Mouse (Mus musculus) ES-Bruce4 (cell line): ENCODE results near the gene Heatr4. TPM values are rescaled to one million over a fixed set of nuclear protein-coding genes. Genes with fewer than 3 reads are reported as not detected.

Experiments used
- H3K27ac ChIP-seq: 2 replicates; pipeline ENCODE4 v1.5.1; 2012; ENCODE audit warnings: low read length, inconsistent platforms; ENCODE audit not compliant: insufficient read depth
- H3K27me3 ChIP-seq: 2 replicates; pipeline ENCODE4 v1.6.1; 2012; ENCODE audit warnings: mild to moderate bottlenecking, low read length, inconsistent platforms; ENCODE audit not compliant: control insufficient read depth, poor library complexity, insufficient read depth, severe bottlenecking
- H3K36me3 ChIP-seq: 2 replicates; pipeline ENCODE4 v1.6.1; 2012; ENCODE audit warnings: inconsistent platforms, mild to moderate bottlenecking, low read length, moderate library complexity; ENCODE audit not compliant: control insufficient read depth, poor library complexity, insufficient read depth, severe bottlenecking
- H3K4me1 ChIP-seq: one replicate; pipeline ENCODE4 v1.8.1; 2011; ENCODE audit warnings: low read length; ENCODE audit not compliant: control insufficient read depth, insufficient read depth
- H3K4me3 ChIP-seq: 2 replicates; pipeline ENCODE4 v1.5.1; 2011; ENCODE audit warnings: low read depth, mild to moderate bottlenecking, low read length
- H3K9ac ChIP-seq: 2 replicates; pipeline ENCODE4 v1.6.1; 2012; ENCODE audit warnings: low read depth, mild to moderate bottlenecking, inconsistent platforms; ENCODE audit not compliant: poor library complexity, severe bottlenecking
- H3K9me3 ChIP-seq: replicated peaks from 2 replicates; pipeline ENCODE4 v1.6.1; 2012; ENCODE audit warnings: mild to moderate bottlenecking, low read length, inconsistent platforms; ENCODE audit not compliant: control insufficient read depth, poor library complexity, insufficient read depth, severe bottlenecking
- CTCF ChIP-seq: IDR thresholded peaks from one replicate; pipeline ENCODE4 v1.8.1; 2011; ENCODE audit warnings: low read depth, low read length
- EP300 ChIP-seq: IDR thresholded peaks from 2 replicates; pipeline ENCODE4 v1.6.1; 2011; ENCODE audit warnings: low read depth, low read length; ENCODE audit not compliant: insufficient read depth
- POLR2A ChIP-seq: IDR thresholded peaks from one replicate; pipeline ENCODE4 v1.8.1; 2011; ENCODE audit warnings: low read length; ENCODE audit not compliant: insufficient read depth
- polyA plus RNA-seq: library from polyadenylated mRNA; stranded (reverse); fragments of >200 nt; gene quantifications from 2 replicates; pipeline ENCODE4 v1.2.4, GENCODE M21; 2011; ENCODE audit warnings: low read depth; ENCODE audit not compliant: missing spikeins, insufficient read depth, insufficient read length

The Heatr4 gene
- polyA plus RNA-seq, 1 experiment, result not detected

- Histone ChIP-seq H3K36me3 (peaks cover 1% of the 10 kb centered on the region; the same call in 1 of the 2 replicates), H3K4me1 (no peaks in the 10 kb centered on the region), H3K9me3 (no peaks in the 10 kb centered on the region), H3K27me3 (no peaks in the 10 kb centered on the region), H3K27ac (no peak overlapping the region), H3K4me3 (no peak overlapping the region), H3K9ac (no peak overlapping the region)
- TF ChIP-seq CTCF (no peak), EP300 (no peak), POLR2A (no peak)
These were observed 26.4 kb downstream of the Heatr4 start for GRCm38 (mm10) chr12:83958278-83958677.

- no peaks in the 10 kb centered on the region for H3K27me3 ChIP-seq
- peaks cover 9% of the 10 kb centered on the region for H3K36me3 ChIP-seq
- peak overlapping the region; percentile 75 for H3K9ac ChIP-seq
- H3K4me3 ChIP-seq, result peak overlapping the region; percentile 66
- no peak overlapping the region for H3K27ac ChIP-seq
- no peaks in the 10 kb centered on the region for H3K9me3 ChIP-seq
- H3K4me1 ChIP-seq, result peaks cover 4% of the 10 kb centered on the region
- TF ChIP-seq EP300 (no peak), POLR2A (no peak), CTCF (no peak)
These were observed 32.7 kb downstream of the Heatr4 start for GRCm38 (mm10) chr12:83951711-83952575.

- Histone ChIP-seq H3K27ac (no peak overlapping the region), H3K4me3 (peak overlapping the region; percentile 66), H3K9ac (peak overlapping the region; percentile 75), H3K36me3 (peaks cover 9% of the 10 kb centered on the region), H3K9me3 (no peaks in the 10 kb centered on the region), H3K4me1 (peaks cover 4% of the 10 kb centered on the region), H3K27me3 (no peaks in the 10 kb centered on the region)
- TF ChIP-seq POLR2A (no peak), CTCF (no peak), EP300 (no peak)
These were observed 33.6 kb downstream of the Heatr4 start for GRCm38 (mm10) chr12:83950840-83951701.

GRCm38 (mm10) chr12:83950493-83950839 is 34.2 kb downstream of the Heatr4 start, which contains the start of gene Riox1:
TSS of gene Riox1 (plus strand) at chr12:83950608.
- H3K36me3 ChIP-seq, result peaks cover 9% of the 10 kb centered on the region
- peak within 1 kb of the TSS; percentile 66 for H3K4me3 ChIP-seq
- TF ChIP-seq POLR2A (peak; percentile 44), CTCF (no peak), EP300 (0 out of 2 replicates have a peak, but pooled peaks have one; percentile 28)
- H3K9ac ChIP-seq, result peak within 1 kb of the TSS; percentile 75
- no peak within 1 kb of the TSS for H3K27ac ChIP-seq
- no peaks in the 10 kb centered on the region for H3K27me3 ChIP-seq
- H3K4me1 ChIP-seq, result peaks cover 4% of the 10 kb centered on the region
- H3K9me3 ChIP-seq, result no peaks in the 10 kb centered on the region

GRCm38 (mm10) chr12:83949776-83950492 is 34.7 kb downstream of the Heatr4 start:
- H3K27ac ChIP-seq, result no peak overlapping the region
- H3K9ac ChIP-seq, result peak overlapping the region; percentile 75
- H3K9me3 ChIP-seq, result no peaks in the 10 kb centered on the region
- H3K27me3 ChIP-seq, result no peaks in the 10 kb centered on the region
- peaks cover 9% of the 10 kb centered on the region for H3K36me3 ChIP-seq
- H3K4me3 ChIP-seq, result peak overlapping the region; percentile 49
- peaks cover 4% of the 10 kb centered on the region for H3K4me1 ChIP-seq
- TF ChIP-seq EP300 (no peak), CTCF (no peak), POLR2A (no peak)
